Mouse (Mus musculus): ENCODE measurements at regions not wholly inside any gene's neighbourhood (a gene's known extent, or its start where the extent isn't known, plus 50 kb on each side); places are given as distances from the start of the nearest gene placed in this dataset.

GRCm38 (mm10) chr8:113496896-113497295, 138.5 kb upstream of the Mon1b start:
- TF ChIP-seq POLR2A (IDR thresholded peaks at IDR 0.05; ENCODE audit: insufficient read depth, low read depth, low read length) (no peak), CTCF (IDR thresholded peaks at IDR 0.05) (no peak)

Data from heart, adult 2 months (tissue).